Mouse (Mus musculus): ENCODE data around the gene Mmab.

Gene Mmab

GRCm38 (mm10) chr5:114412361-114412998, 31.4 kb downstream of the Mmab start:
- TF ChIP-seq GATA4 (IDR thresholded peaks at IDR 0.05; ENCODE audit: insufficient replicate concordance, low read length) = no peak

- TF ChIP-seq GATA4 (IDR thresholded peaks at IDR 0.05; ENCODE audit: insufficient replicate concordance, low read length) = no peak
These were observed 33.4 kb downstream of the Mmab start for GRCm38 (mm10) chr5:114410429-114410828.

GRCm38 (mm10) chr5:114408846-114409245, 35.0 kb downstream of the Mmab start:
- no peak for TF ChIP-seq GATA4 (IDR thresholded peaks at IDR 0.05; ENCODE audit: insufficient replicate concordance, low read length)

GRCm38 (mm10) chr5:114407810-114408209, 36.0 kb downstream of the Mmab start:
- TF ChIP-seq GATA4 (IDR thresholded peaks at IDR 0.05; ENCODE audit: insufficient replicate concordance, low read length) = no peak

GRCm38 (mm10) chr5:114407269-114407668, 36.6 kb downstream of the Mmab start:
- TF ChIP-seq GATA4 (IDR thresholded peaks at IDR 0.05; ENCODE audit: insufficient replicate concordance, low read length) = no peak

GRCm38 (mm10) chr5:114406592-114406991, 37.3 kb downstream of the Mmab start:
- TF ChIP-seq GATA4 (IDR thresholded peaks at IDR 0.05; ENCODE audit: insufficient replicate concordance, low read length) = no peak

- TF ChIP-seq GATA4 (IDR thresholded peaks at IDR 0.05; ENCODE audit: insufficient replicate concordance, low read length) = no peak
These were observed 50.7 kb downstream of the Mmab start for GRCm38 (mm10) chr5:114393169-114393568.

GRCm38 (mm10) chr5:114384448-114384847, 59.4 kb downstream of the Mmab start:
- no peak for TF ChIP-seq GATA4 (IDR thresholded peaks at IDR 0.05; ENCODE audit: insufficient replicate concordance, low read length)

- no peak for TF ChIP-seq GATA4 (IDR thresholded peaks at IDR 0.05; ENCODE audit: insufficient replicate concordance, low read length)
These were observed 60.5 kb downstream of the Mmab start for GRCm38 (mm10) chr5:114383184-114383904.

All from liver, adult (tissue).